Mouse (Mus musculus) kidney, adult 2 months (tissue): ENCODE results near the gene Sympk.

Experiments used
- CTCF ChIP-seq: fragments of 200-500 bp; conservative IDR thresholded peaks from 2 replicates; pipeline ENCODE4 v1.5.1; 2011; ENCODE audit warnings: low read depth, mild to moderate bottlenecking, control low read depth, low read length, moderate library complexity, mixed read lengths; ENCODE audit not compliant: insufficient read depth, insufficient read length
- POLR2A ChIP-seq: fragments of 200-500 bp; IDR thresholded peaks from one replicate; pipeline ENCODE4 v1.6.1; 2011; ENCODE audit warnings: low read depth, low read length, control low read depth

- TF ChIP-seq POLR2A (no peak), CTCF (no peak)
Measured at GRCm38 (mm10) chr7:19022189-19022958, 1.8 kb upstream of the Sympk start.
